Mouse (Mus musculus) brain, embryonic 18.5 days (tissue): ENCODE results near the gene AC124108.1.

ENCODE experiments used
- DNase-seq: peaks from one replicate; pipeline ENCODE4 v3.0.0-alpha.2; 2012; ENCODE audit warnings: low read depth, low spot score

Gene AC124108.1

GRCm38 (mm10) chr1:132245010-132245409 lies 53.8 kb downstream of the AC124108.1 start:
- DNase-seq, result no peak

GRCm38 (mm10) chr1:132246137-132246536 lies 54.9 kb downstream of the AC124108.1 start:
- DNase-seq, result no peak

- DNase-seq, result no peak
These were observed 55.4 kb downstream of the AC124108.1 start for GRCm38 (mm10) chr1:132246641-132247040.

- DNase-seq, result no peak
These were observed 63.2 kb downstream of the AC124108.1 start for GRCm38 (mm10) chr1:132254467-132254866.
